Mouse (Mus musculus) CH12.LX (cell line): ENCODE data around the gene Tbc1d16. TPM values are rescaled to one million over a fixed set of nuclear protein-coding genes. Genes with fewer than 3 reads are reported as not detected.

Experiments
- DNase-seq: peaks from one replicate; pipeline ENCODE4 v3.0.0-alpha.2; 2013; ENCODE audit errors: extremely low read depth
- H3K27ac ChIP-seq: 2 replicates; pipeline ENCODE4 v1.5.1; 2012; ENCODE audit warnings: low read depth, mild to moderate bottlenecking, control low read depth, moderate library complexity; ENCODE audit not compliant: insufficient read depth
- H3K27me3 ChIP-seq: replicated peaks from 2 replicates; pipeline ENCODE3; 2012; ENCODE audit warnings: inconsistent platforms
- H3K36me3 ChIP-seq, 2 experiments: replicated peaks in 1 of 2; 2 replicates each; pipeline versions ENCODE3 to v1.6.1; 2012; ENCODE audit warnings: inconsistent platforms in 1 of 2, low read length in 1 of 2, mild to moderate bottlenecking in 1 of 2, mixed read lengths in 1 of 2, moderate library complexity in 1 of 2; ENCODE audit not compliant: control insufficient read depth in 1 of 2, insufficient read depth in 1 of 2
- H3K4me1 ChIP-seq, 2 experiments: 2 replicates each; pipeline ENCODE4 v1.6.1; 2012; ENCODE audit warnings: inconsistent platforms in 1 of 2, moderate library complexity in 1 of 2; ENCODE audit not compliant: insufficient read depth in 2 of 2, control insufficient read depth in 1 of 2
- H3K4me2 ChIP-seq: 2 replicates; pipeline ENCODE4 v1.6.1; 2012; ENCODE audit warnings: low read depth, mild to moderate bottlenecking, control low read depth; ENCODE audit not compliant: poor library complexity, insufficient read depth, severe bottlenecking
- H3K4me3 ChIP-seq, 3 experiments: fragments of 150-350 bp in 1 of 3; sonication (generic) in 1 of 3; replicated peaks in 1 of 3; 2 replicates each; pipeline versions ENCODE3 to v1.5.1; 2011 to 2012; ENCODE audit warnings: low read depth in 2 of 3, low read length in 2 of 3, mild to moderate bottlenecking in 2 of 3, moderate library complexity in 2 of 3, control low read depth in 1 of 3, improper control_type of control experiment in 1 of 3, inconsistent platforms in 1 of 3, mixed read lengths in 1 of 3; ENCODE audit not compliant: poor library complexity in 1 of 3
- H3K79me2 ChIP-seq: replicated peaks from 2 replicates; pipeline ENCODE4 v1.6.1; 2012; ENCODE audit warnings: mild to moderate bottlenecking, moderate library complexity; ENCODE audit not compliant: control insufficient read depth, poor library complexity, insufficient read depth, severe bottlenecking; ENCODE audit errors: extremely low read depth
- H3K9ac ChIP-seq: 2 replicates; pipeline ENCODE4 v1.6.1; 2012; ENCODE audit warnings: low read depth, mild to moderate bottlenecking, control low read depth, moderate library complexity; ENCODE audit not compliant: insufficient read depth
- H3K9me3 ChIP-seq: replicated peaks from 2 replicates; pipeline ENCODE3; 2012; ENCODE audit warnings: low read length, inconsistent platforms, mixed read lengths
- BHLHE40 ChIP-seq: IDR thresholded peaks from 2 replicates; pipeline ENCODE4 v1.6.1; 2011; ENCODE audit warnings: mild to moderate bottlenecking, low read depth, low read length, improper control_type of control experiment
- CTCF ChIP-seq, 2 experiments: IDR thresholded peaks in 1 of 2; conservative IDR thresholded peaks in 1 of 2; 2 replicates each; pipeline ENCODE4 v1.5.1; 2011 to 2012; ENCODE audit warnings: low read depth in 2 of 2, low read length in 2 of 2, improper control_type of control experiment in 1 of 2, inconsistent platforms in 1 of 2, mild to moderate bottlenecking in 1 of 2, moderate library complexity in 1 of 2
- EP300 ChIP-seq: IDR thresholded peaks from 2 replicates; pipeline ENCODE4 v1.6.1; 2011; ENCODE audit warnings: low read length, improper control_type of control experiment
- HCFC1 ChIP-seq: IDR thresholded peaks from 2 replicates; pipeline ENCODE4 v1.6.1; 2012; ENCODE audit warnings: low read depth, mild to moderate bottlenecking, inconsistent platforms, low read length, improper control_type of control experiment
- JUND ChIP-seq: conservative IDR thresholded peaks from 2 replicates; pipeline ENCODE4 v1.6.1; 2011; ENCODE audit warnings: low read depth, low read length, improper control_type of control experiment
- MAX ChIP-seq: IDR thresholded peaks from 2 replicates; pipeline ENCODE4 v1.6.1; 2011; ENCODE audit warnings: low read length, improper control_type of control experiment
- MAZ ChIP-seq: IDR thresholded peaks from 2 replicates; pipeline ENCODE4 v1.6.1; 2012; ENCODE audit warnings: low read depth, mild to moderate bottlenecking, inconsistent platforms, low read length, improper control_type of control experiment, moderate library complexity
- MEF2A ChIP-seq: IDR thresholded peaks from 2 replicates; pipeline ENCODE4 v1.6.1; 2014; ENCODE audit warnings: low read depth, mild to moderate bottlenecking, inconsistent platforms, low read length, improper control_type of control experiment, borderline replicate concordance
- MXI1 ChIP-seq: IDR thresholded peaks from 2 replicates; pipeline ENCODE4 v1.6.1; 2011; ENCODE audit warnings: mild to moderate bottlenecking, low read depth, low read length, improper control_type of control experiment
- MYC ChIP-seq: IDR thresholded peaks from 2 replicates; pipeline ENCODE4 v1.6.1; 2011; ENCODE audit warnings: low read depth, mild to moderate bottlenecking, improper control_type of control experiment, low read length
- NRF1 ChIP-seq: IDR thresholded peaks from 2 replicates; pipeline ENCODE4 v1.6.1; 2014; ENCODE audit warnings: low read depth, mild to moderate bottlenecking, inconsistent platforms, low read length, improper control_type of control experiment, moderate library complexity
- POLR2A ChIP-seq: IDR thresholded peaks from 2 replicates; pipeline ENCODE4 v1.6.1; 2011; ENCODE audit warnings: low read depth, mild to moderate bottlenecking, improper control_type of control experiment, low read length
- RAD21 ChIP-seq: IDR thresholded peaks from 2 replicates; pipeline ENCODE4 v1.6.1; 2011; ENCODE audit warnings: low read depth, mild to moderate bottlenecking, low read length, improper control_type of control experiment, moderate library complexity
- RCOR1 ChIP-seq: conservative IDR thresholded peaks from 2 replicates; pipeline ENCODE4 v1.6.1; 2012; ENCODE audit warnings: low read depth, mild to moderate bottlenecking, inconsistent platforms, low read length, improper control_type of control experiment
- SIN3A ChIP-seq: IDR thresholded peaks from 2 replicates; pipeline ENCODE4 v1.6.1; 2012; ENCODE audit warnings: low read length, improper control_type of control experiment, inconsistent platforms
- SMC3 ChIP-seq: IDR thresholded peaks from 2 replicates; pipeline ENCODE4 v1.6.1; 2011; ENCODE audit warnings: low read depth, low read length, improper control_type of control experiment
- TBP ChIP-seq: conservative IDR thresholded peaks from 2 replicates; pipeline ENCODE4 v1.6.1; 2011; ENCODE audit warnings: low read depth, low read length, improper control_type of control experiment
- TCF12 ChIP-seq: IDR thresholded peaks from 2 replicates; pipeline ENCODE4 v1.6.1; 2014; ENCODE audit warnings: low read depth, mild to moderate bottlenecking, inconsistent platforms, low read length, improper control_type of control experiment
- UBTF ChIP-seq: IDR thresholded peaks from 2 replicates; pipeline ENCODE4 v1.6.1; 2012; ENCODE audit warnings: low read depth, mild to moderate bottlenecking, inconsistent platforms, low read length, improper control_type of control experiment, moderate library complexity
- USF1 ChIP-seq: IDR thresholded peaks from 2 replicates; pipeline ENCODE4 v1.6.1; 2014; ENCODE audit warnings: low read depth, mild to moderate bottlenecking, inconsistent platforms, low read length, improper control_type of control experiment
- dilution Hi-C: fragments of 300-500 bp; cut with MboI; formaldehyde crosslinking; loops from 2 replicates; pipeline ENCODE4 v1.14.3; 2020; ENCODE audit warnings: low sequenced_read_pairs; ENCODE audit not compliant: extremely low pct_unique_long_range_greater_than_20kb, extremely low pct_ligation_motif_present
- in situ Hi-C: fragments of 300-500 bp; cut with MboI; formaldehyde crosslinking; loops from 3 replicates; pipeline ENCODE4 v1.14.3; 2019; ENCODE audit warnings: low sequenced_read_pairs, low pct_ligation_motif_present, low pct_unique_long_range_greater_than_20kb, mixed read lengths
- polyA plus RNA-seq: library from polyadenylated mRNA; unstranded; fragments of >175 nt; gene quantifications from 2 replicates; pipeline ENCODE4 v1.2.1, GENCODE M21; 2012; ENCODE audit warnings: low read depth; ENCODE audit not compliant: insufficient read length
- total RNA-seq, 2 experiments: library from RNA; depleted of rRNA; stranded (reverse); fragments of 300-350 nt in 1 of 2; fragments of >200 nt in 1 of 2; gene quantifications; 2 replicates each; pipeline ENCODE4 v1.2.3; 2012 to 2014

The Tbc1d16 gene
- total and polyA plus RNA-seq, 3 experiments, result 0.79 to 15.9 (median 2.7) TPM

GRCm38 (mm10) chr11:119235596-119235995 lies 7.3 kb upstream of the Tbc1d16 start:
- peaks cover 67% of the 10 kb centered on the region for H3K27me3 ChIP-seq
- in situ Hi-C loops, result no loop called here
- no peak overlapping the region for H3K4me2 ChIP-seq
- peaks cover 14% of the 10 kb centered on the region for H3K9me3 ChIP-seq
- H3K9ac ChIP-seq, result no peak overlapping the region
- DNase-seq, result peak; percentile 82
- dilution Hi-C loops, result no loop called here
- H3K27ac ChIP-seq, result no peak overlapping the region
- H3K4me1 ChIP-seq, result peaks cover 13 to 36% of the 10 kb centered on the region in 2 experiments
- no peak overlapping the region for H3K4me3 ChIP-seq
- no peaks in the 10 kb centered on the region for H3K79me2 ChIP-seq
- 0 out of 2 replicates have a peak, but pooled peaks have one; percentile 9 for TF ChIP-seq TCF12
- TF ChIP-seq NRF1, result no peak
- peak; percentile 39 for TF ChIP-seq RAD21
- no peak for TF ChIP-seq SIN3A
- peak; percentile 77 to 97 for TF ChIP-seq CTCF (conservative IDR thresholded peaks at IDR 0.05 in 1 of 2, IDR thresholded peaks at IDR 0.05 in 1 of 2; ENCODE audit: low read depth in 2 of 2, low read length in 2 of 2)
- TF ChIP-seq SMC3, result peak; percentile 52
- no peak for TF ChIP-seq RCOR1
- no peak; the same call in 1 of the 2 replicates for TF ChIP-seq JUND
- no peak for TF ChIP-seq TBP
- no peak for TF ChIP-seq EP300
- no peaks in the 10 kb centered on the region for H3K36me3 ChIP-seq

GRCm38 (mm10) chr11:119234770-119235169 lies 6.5 kb upstream of the Tbc1d16 start:
- Histone ChIP-seq H3K9me3 (peaks cover 14% of the 10 kb centered on the region), H3K27me3 (peaks cover 68% of the 10 kb centered on the region)
- in situ Hi-C loops, result no loop called here

GRCm38 (mm10) chr11:119228846-119229626 lies 737 bp upstream of the Tbc1d16 start:
- in situ Hi-C loops, result no loop called here
- H3K9me3 ChIP-seq, result no peaks in the 10 kb centered on the region
- peak; percentile 97 for TF ChIP-seq MAX
- no peak for TF ChIP-seq UBTF
- no peak for TF ChIP-seq USF1
- TF ChIP-seq MXI1, result peak; percentile 99
- no peak for TF ChIP-seq SMC3
- TF ChIP-seq HCFC1, result peak; percentile 21; the same call in 1 of the 2 replicates
- peak; percentile 97 for TF ChIP-seq SIN3A
- no peak for TF ChIP-seq MEF2A
- peak; percentile 89 for TF ChIP-seq MYC
- TF ChIP-seq BHLHE40, result peak; percentile 49; the same call in 1 of the 2 replicates
- TF ChIP-seq, all 38 proteins: peak for 6
- Histone ChIP-seq H3K27ac (no peak overlapping the region), H3K4me3 (peak overlapping the region; percentile 41 to 71 (median 47)), H3K36me3 (no peaks in the 10 kb centered on the region), H3K79me2 (no peaks in the 10 kb centered on the region), H3K27me3 (peaks cover 92% of the 10 kb centered on the region), H3K4me1 (peaks cover 3 to 29% of the 10 kb centered on the region in 2 experiments), H3K4me2 (peak overlapping the region; percentile 97), H3K9ac (peak overlapping the region; percentile 17)
- peak; percentile 72 for DNase-seq
- dilution Hi-C loops, result no loop called here

More at GRCm38 (mm10) chr11:119234770-119235169, 6.5 kb upstream of the Tbc1d16 start:
- Histone ChIP-seq H3K27ac (no peak overlapping the region), H3K79me2 (no peaks in the 10 kb centered on the region), H3K9ac (no peak overlapping the region), H3K4me3 (no peak overlapping the region), H3K4me2 (no peak overlapping the region)
- DNase-seq, result no peak
- dilution Hi-C loops, result no loop called here
- TF ChIP-seq CTCF (conservative IDR thresholded peaks at IDR 0.05 in 1 of 2, IDR thresholded peaks at IDR 0.05 in 1 of 2; ENCODE audit: low read depth in 2 of 2, low read length in 2 of 2) (peak in 1 of 2 experiments; percentile 24; a peak in 1 of 4 replicates), MAZ (no peak), NRF1 (no peak), MXI1 (no peak), POLR2A (no peak)
- TF ChIP-seq, all 38 proteins: peak for 1
- Histone ChIP-seq H3K4me1 (peaks cover 13 to 36% of the 10 kb centered on the region in 2 experiments), H3K36me3 (no peaks in the 10 kb centered on the region)
